Mouse (Mus musculus) limb, embryonic 13.5 days (tissue): Measurements from ENCODE around the gene Fignl2. TPM values are rescaled to one million over a fixed set of nuclear protein-coding genes. Genes with fewer than 3 reads are reported as not detected.

ENCODE experiments used
- ATAC-seq: fragments of 200-750 bp; cut with Nextera tagmentation; 2 replicates; pipeline ENCODE4 v1.8.0; 2017; ENCODE audit warnings: low read depth, moderate number of reproducible peaks, moderate TSS enrichment; ENCODE audit not compliant: low FRiP score
- H3K27ac ChIP-seq: fragments of 300-500 bp; sonication (generic); 2 replicates; pipeline ENCODE4 v1.5.1; 2015; ENCODE audit warnings: inconsistent platforms, mild to moderate bottlenecking, moderate library complexity
- H3K27me3 ChIP-seq: fragments of 300-500 bp; sonication (generic); 2 replicates; pipeline ENCODE4 v1.6.1; 2015; ENCODE audit warnings: mild to moderate bottlenecking, inconsistent platforms
- H3K36me3 ChIP-seq: fragments of 300-500 bp; sonication (generic); 2 replicates; pipeline ENCODE4 v1.6.1; 2015; ENCODE audit warnings: inconsistent platforms, mild to moderate bottlenecking, moderate library complexity
- H3K4me1 ChIP-seq: fragments of 300-500 bp; sonication (generic); 2 replicates; pipeline ENCODE4 v1.6.1; 2015; ENCODE audit warnings: inconsistent platforms
- H3K4me2 ChIP-seq: fragments of 300-500 bp; sonication (generic); replicated peaks from 2 replicates; pipeline ENCODE4 v1.6.1; 2015; ENCODE audit warnings: inconsistent platforms, mild to moderate bottlenecking, moderate library complexity
- H3K4me3 ChIP-seq: fragments of 300-500 bp; sonication (generic); 2 replicates; pipeline ENCODE4 v1.5.1; 2015; ENCODE audit warnings: moderate library complexity, mild to moderate bottlenecking, inconsistent platforms
- H3K9ac ChIP-seq: fragments of 300-500 bp; sonication (generic); 2 replicates; pipeline ENCODE4 v1.6.1; 2015; ENCODE audit warnings: mild to moderate bottlenecking, inconsistent platforms
- H3K9me3 ChIP-seq: fragments of 300-500 bp; sonication (generic); 2 replicates; pipeline ENCODE4 v1.6.1; 2016; ENCODE audit warnings: inconsistent platforms
- WGBS: fragments of 180-500 bp; shearing (Covaris S2); methylation state at CpG from one replicate; pipeline ENCODE4 v1.1.7; 2015; 5-methylcytosine and 5-hydroxymethylcytosine counted together
- polyA plus RNA-seq: library from polyadenylated mRNA; unstranded; fragments of >200 nt; fragmentation: Nextera tagmentation; extraction: Ambion mirVana; gene quantifications from 2 replicates; pipeline ENCODE4 v1.2.1, GENCODE M21; 2015

The Fignl2 gene
- polyA plus RNA-seq, 1 experiment from 2014 or later, result 0.20 TPM

- Histone ChIP-seq H3K27ac (no peak overlapping the region), H3K4me2 (peak overlapping the region; percentile 99), H3K36me3 (peaks cover 3% of the 10 kb centered on the region; the same call in 1 of the 2 replicates), H3K4me1 (peaks cover 19% of the 10 kb centered on the region), H3K4me3 (peak overlapping the region; percentile 59), H3K9me3 (no peaks in the 10 kb centered on the region), H3K27me3 (peaks cover 93% of the 10 kb centered on the region), H3K9ac (peak overlapping the region; percentile 74)
- ATAC-seq, result peak; percentile 26
- under 1% methylated on average over 73 of the region's 77 CpGs for WGBS
These were observed 31.7 kb downstream of the Fignl2 start for GRCm38 (mm10) chr15:101046527-101047193.

GRCm38 (mm10) chr15:101046039-101046526 is 32.3 kb downstream of the Fignl2 start:
- no peaks in the 10 kb centered on the region for H3K9me3 ChIP-seq
- H3K9ac ChIP-seq, result peak overlapping the region; percentile 74
- H3K27ac ChIP-seq, result no peak overlapping the region
- peak overlapping the region; percentile 59 for H3K4me3 ChIP-seq
- peaks cover 3% of the 10 kb centered on the region; the same call in 1 of the 2 replicates for H3K36me3 ChIP-seq
- peak overlapping the region; percentile 99 for H3K4me2 ChIP-seq
- 1% methylated on average over 41 of the region's 43 CpGs for WGBS
- H3K27me3 ChIP-seq, result peaks cover 93% of the 10 kb centered on the region
- ATAC-seq, result no peak
- H3K4me1 ChIP-seq, result peaks cover 19% of the 10 kb centered on the region

- peaks cover 96% of the 10 kb centered on the region for H3K27me3 ChIP-seq
- no peak for ATAC-seq
- WGBS, result 54% methylated on average over 6 of the region's 6 CpGs
These were observed 33.8 kb downstream of the Fignl2 start for GRCm38 (mm10) chr15:101044531-101044930.

GRCm38 (mm10) chr15:101042613-101043012 is 35.8 kb downstream of the Fignl2 start:
- ATAC-seq, result no peak
- H3K4me1 ChIP-seq, result peaks cover 19% of the 10 kb centered on the region
- no peak overlapping the region for H3K9ac ChIP-seq
- no peak overlapping the region for H3K4me2 ChIP-seq
- H3K36me3 ChIP-seq, result no peaks in the 10 kb centered on the region
- no peak overlapping the region for H3K27ac ChIP-seq
- whole genome bisulfite sequencing, result 23% methylated on average over 6 of the region's 6 CpGs
- H3K9me3 ChIP-seq, result no peaks in the 10 kb centered on the region
- H3K4me3 ChIP-seq, result no peak overlapping the region
- peaks cover 93% of the 10 kb centered on the region for H3K27me3 ChIP-seq

More at GRCm38 (mm10) chr15:101044531-101044930, 33.8 kb downstream of the Fignl2 start:
- Histone ChIP-seq H3K36me3 (no peaks in the 10 kb centered on the region), H3K4me1 (peaks cover 19% of the 10 kb centered on the region), H3K27ac (no peak overlapping the region), H3K9ac (no peak overlapping the region), H3K9me3 (no peaks in the 10 kb centered on the region), H3K4me3 (no peak overlapping the region), H3K4me2 (no peak overlapping the region)

- no peaks in the 10 kb centered on the region for H3K36me3 ChIP-seq
- no peak overlapping the region for H3K9ac ChIP-seq
- WGBS, result 62% methylated on average over 6 of the region's 6 CpGs
- H3K9me3 ChIP-seq, result no peaks in the 10 kb centered on the region
- H3K4me2 ChIP-seq, result no peak overlapping the region
- H3K27ac ChIP-seq, result no peak overlapping the region
- H3K4me3 ChIP-seq, result no peak overlapping the region
- ATAC-seq, result no peak
- H3K4me1 ChIP-seq, result peaks cover 13% of the 10 kb centered on the region
- H3K27me3 ChIP-seq, result peaks cover 90% of the 10 kb centered on the region
These were observed 36.4 kb downstream of the Fignl2 start for GRCm38 (mm10) chr15:101041966-101042365.

GRCm38 (mm10) chr15:101039651-101040050 is 38.7 kb downstream of the Fignl2 start:
- no peak for ATAC-seq
- no peaks in the 10 kb centered on the region; the same call in 1 of the 2 replicates for H3K36me3 ChIP-seq
- no peak overlapping the region for H3K9ac ChIP-seq
- no peak overlapping the region for H3K27ac ChIP-seq
- WGBS, result 48% methylated on average over 17 of the region's 17 CpGs
- H3K4me2 ChIP-seq, result peak overlapping the region; percentile 39; the same call in 1 of the 2 replicates
- peaks cover 66% of the 10 kb centered on the region for H3K27me3 ChIP-seq
- H3K4me1 ChIP-seq, result no peaks in the 10 kb centered on the region
- no peak overlapping the region for H3K4me3 ChIP-seq
- no peaks in the 10 kb centered on the region for H3K9me3 ChIP-seq

GRCm38 (mm10) chr15:101028960-101029359 is 49.4 kb downstream of the Fignl2 start:
- Histone ChIP-seq H3K4me1 (peaks cover 11% of the 10 kb centered on the region), H3K9me3 (no peaks in the 10 kb centered on the region), H3K27me3 (0 out of 2 replicates have a peak, but pooled peaks cover 7% of the 10 kb centered on the region), H3K36me3 (no peaks in the 10 kb centered on the region), H3K9ac (no peak overlapping the region), H3K27ac (peak overlapping the region; percentile 6; the same call in 1 of the 2 replicates), H3K4me3 (no peak overlapping the region), H3K4me2 (no peak overlapping the region)
- ATAC-seq, result no peak
- WGBS, result 66% methylated on average over 2 of the region's 2 CpGs

GRCm38 (mm10) chr15:101011352-101011751 is 67.0 kb downstream of the Fignl2 start:
- Histone ChIP-seq H3K9ac (no peak overlapping the region), H3K27ac (no peak overlapping the region), H3K4me2 (no peak overlapping the region), H3K36me3 (no peaks in the 10 kb centered on the region; the same call in 1 of the 2 replicates), H3K27me3 (no peaks in the 10 kb centered on the region), H3K4me3 (no peak overlapping the region), H3K9me3 (no peaks in the 10 kb centered on the region), H3K4me1 (0 out of 2 replicates have a peak, but pooled peaks cover 13% of the 10 kb centered on the region)
- 88% methylated on average over 6 of the region's 6 CpGs for WGBS
- ATAC-seq, result no peak

GRCm38 (mm10) chr15:101008386-101009010 is 69.9 kb downstream of the Fignl2 start:
- no peaks in the 10 kb centered on the region for H3K9me3 ChIP-seq
- H3K4me2 ChIP-seq, result no peak overlapping the region
- no peak overlapping the region for H3K9ac ChIP-seq
- H3K27ac ChIP-seq, result no peak overlapping the region
- no peak overlapping the region for H3K4me3 ChIP-seq
- H3K4me1 ChIP-seq, result 0 out of 2 replicates have a peak, but pooled peaks cover 13% of the 10 kb centered on the region
- no peak for ATAC-seq
- WGBS, result 77% methylated on average over 14 of the region's 14 CpGs
- no peaks in the 10 kb centered on the region; the same call in 1 of the 2 replicates for H3K36me3 ChIP-seq
- no peaks in the 10 kb centered on the region for H3K27me3 ChIP-seq

GRCm38 (mm10) chr15:101007236-101007635 is 71.1 kb downstream of the Fignl2 start:
- Histone ChIP-seq H3K4me2 (peak overlapping the region; percentile 67), H3K9ac (no peak overlapping the region), H3K27ac (no peak overlapping the region), H3K4me1 (0 out of 2 replicates have a peak, but pooled peaks cover 13% of the 10 kb centered on the region), H3K4me3 (peak overlapping the region; percentile 51; the same call in 1 of the 2 replicates), H3K27me3 (no peaks in the 10 kb centered on the region), H3K9me3 (no peaks in the 10 kb centered on the region), H3K36me3 (no peaks in the 10 kb centered on the region)
- ATAC-seq, result no peak
- 60% methylated on average over 7 of the region's 7 CpGs for WGBS

- H3K27me3 ChIP-seq, result no peaks in the 10 kb centered on the region
- H3K36me3 ChIP-seq, result no peaks in the 10 kb centered on the region
- peak overlapping the region; percentile 67 for H3K4me2 ChIP-seq
- H3K4me3 ChIP-seq, result peak overlapping the region; percentile 51
- 13% methylated on average over 14 of the region's 15 CpGs for WGBS
- no peak overlapping the region for H3K27ac ChIP-seq
- peak; percentile 87 for ATAC-seq
- 0 out of 2 replicates have a peak, but pooled peaks cover 13% of the 10 kb centered on the region for H3K4me1 ChIP-seq
- peak overlapping the region; percentile 59; the same call in 1 of the 2 replicates for H3K9ac ChIP-seq
- H3K9me3 ChIP-seq, result no peaks in the 10 kb centered on the region
These were observed 71.9 kb downstream of the Fignl2 start for GRCm38 (mm10) chr15:101006251-101007040.
